Mouse (Mus musculus) layer of hippocampus, postnatal 25 days (tissue): Measurements from ENCODE around the gene Lca5l. TPM values are rescaled to one million over a fixed set of nuclear protein-coding genes. Genes with fewer than 3 reads are reported as not detected.
A peak's percentile ranks its signal among the peaks of the same experiment; 100 is the strongest.

Source experiments
- DNase-seq, 2 experiments: peaks; one replicate each; pipeline ENCODE4 v3.0.0; 2022; ENCODE audit warnings: mixed read lengths in 2 of 2, low spot score in 1 of 2; ENCODE audit errors: extremely low spot score in 1 of 2
- total RNA-seq, 2 experiments: library from RNA; stranded (reverse); gene quantifications; 2 replicates each; pipeline ENCODE4 v1.2.3; 2021

Lca5l gene
- 1 to 10 TPM; 1.5 to 2.3 TPM for total RNA-seq

GRCm38 (mm10) chr16:96191531-96192506 is at the start of gene Lca5l:
Gene Lca5l, minus strand, starts transcription at chr16:96192271.
- peak; percentile 96 to 99 for DNase-seq

- no peak for DNase-seq
Observed at GRCm38 (mm10) chr16:96235366-96235970, 43.4 kb upstream of the Lca5l start, which contains the start of gene B3galt5. Gene B3galt5, plus strand, starts transcription at chr16:96235801.

DNA sequence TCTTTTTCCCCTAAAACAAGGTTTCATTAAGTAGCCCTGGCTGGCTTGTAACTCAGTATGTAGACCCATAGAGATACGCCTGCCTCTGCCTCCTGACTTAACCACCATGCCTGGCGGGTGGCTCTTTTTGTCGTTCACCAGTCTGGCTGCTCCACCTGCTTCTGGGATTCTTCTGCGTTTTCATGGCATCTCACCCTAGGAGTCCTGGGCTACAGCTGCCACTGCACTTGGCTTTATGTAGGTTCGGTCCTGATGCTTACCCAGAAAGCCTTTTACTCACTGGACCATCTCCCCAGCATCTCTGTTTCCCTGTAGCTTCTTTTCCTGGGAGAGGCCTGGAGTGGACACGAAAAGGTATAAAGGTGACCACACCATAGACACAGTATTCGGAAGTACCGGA is 41.9 kb upstream of the Lca5l start:
- no peak for DNase-seq

DNA sequence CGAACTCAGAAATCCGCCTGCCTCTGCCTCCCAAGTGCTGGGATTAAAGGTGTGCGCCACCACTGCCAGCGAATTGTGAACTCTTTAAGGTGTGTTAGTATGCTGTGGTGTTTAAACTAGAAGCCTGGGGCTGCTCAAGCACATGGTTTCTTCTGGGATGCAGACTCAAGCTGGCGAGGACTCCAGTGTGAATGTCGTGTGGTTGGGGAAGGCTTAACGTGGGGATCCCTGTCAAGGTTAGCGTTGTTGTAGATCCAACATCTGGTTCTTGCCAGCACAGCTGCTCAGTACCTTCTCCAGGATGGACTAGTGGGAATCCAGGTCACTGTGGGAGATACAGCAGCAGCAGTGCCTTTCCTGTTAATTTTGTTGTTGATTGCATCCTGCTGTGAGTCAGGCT is 39.9 kb upstream of the Lca5l start:
- DNase-seq = no peak

DNA sequence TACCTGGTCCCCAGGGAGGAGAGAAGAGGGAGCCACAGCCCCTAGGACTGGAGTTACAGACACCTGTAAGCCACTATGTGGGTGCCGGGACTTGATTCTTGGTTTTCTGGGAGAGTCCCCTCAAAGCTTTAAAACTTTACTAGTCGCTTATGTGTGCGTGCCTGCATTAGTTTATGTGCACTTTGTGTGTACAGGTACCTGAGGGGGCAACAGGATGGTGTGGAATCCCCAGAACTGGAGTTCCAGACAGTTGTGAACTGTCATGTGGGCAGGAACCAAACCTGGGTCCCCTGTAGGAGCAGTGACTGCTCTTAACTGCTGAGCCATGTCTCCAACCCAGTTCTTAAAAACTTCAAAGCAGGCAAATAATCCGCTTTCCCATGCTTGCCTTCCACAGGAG is 39.2 kb upstream of the Lca5l start:
- no peak for DNase-seq

DNA sequence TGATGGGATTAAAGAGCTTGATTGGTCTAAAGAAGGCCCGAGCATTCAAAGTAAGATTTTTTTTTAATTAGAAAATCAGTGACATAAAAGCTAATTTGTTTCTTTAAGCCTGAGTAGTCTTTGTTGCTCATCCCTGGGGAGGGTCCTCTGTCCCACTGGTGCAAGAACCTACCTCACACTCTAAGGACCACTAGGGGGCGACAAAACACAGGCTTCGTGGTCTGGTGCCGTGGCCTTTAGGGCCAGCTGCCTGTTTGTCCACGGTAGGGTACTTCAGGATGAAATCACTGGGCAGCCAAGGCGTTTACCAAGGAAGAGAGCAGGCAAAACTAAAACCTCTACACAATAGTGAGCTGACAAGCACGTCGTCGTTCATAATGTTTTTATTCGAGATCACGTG is 38.3 kb upstream of the Lca5l start:
- DNase-seq = peak; percentile 53 to 78

DNA sequence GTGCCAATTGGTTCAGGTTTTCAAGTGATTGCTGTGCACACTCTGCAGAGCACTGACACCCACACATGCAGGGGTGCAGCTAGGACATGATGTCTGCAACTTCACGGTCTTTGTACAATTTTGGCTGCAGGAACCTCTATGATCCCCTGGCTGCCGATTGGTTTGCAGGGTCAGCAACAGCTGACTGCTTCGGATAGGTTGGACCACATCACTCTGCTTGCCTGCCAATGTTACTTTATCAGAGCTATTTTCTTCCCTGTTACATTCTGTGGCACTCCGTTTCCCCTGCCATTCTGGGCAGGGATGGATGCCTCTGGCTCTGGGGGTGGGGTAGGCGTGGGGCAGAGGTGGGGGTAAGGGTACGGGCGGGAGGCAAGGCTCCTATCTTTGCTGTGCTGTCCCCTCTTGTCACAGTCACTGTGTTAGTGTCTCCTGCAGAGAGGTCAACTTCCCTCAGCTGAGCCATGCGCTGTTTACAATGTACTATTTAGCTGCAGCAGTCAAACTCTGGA is 37.0 kb upstream of the Lca5l start:
- DNase-seq = peak in 1 of 2 experiments; percentile 16

DNA sequence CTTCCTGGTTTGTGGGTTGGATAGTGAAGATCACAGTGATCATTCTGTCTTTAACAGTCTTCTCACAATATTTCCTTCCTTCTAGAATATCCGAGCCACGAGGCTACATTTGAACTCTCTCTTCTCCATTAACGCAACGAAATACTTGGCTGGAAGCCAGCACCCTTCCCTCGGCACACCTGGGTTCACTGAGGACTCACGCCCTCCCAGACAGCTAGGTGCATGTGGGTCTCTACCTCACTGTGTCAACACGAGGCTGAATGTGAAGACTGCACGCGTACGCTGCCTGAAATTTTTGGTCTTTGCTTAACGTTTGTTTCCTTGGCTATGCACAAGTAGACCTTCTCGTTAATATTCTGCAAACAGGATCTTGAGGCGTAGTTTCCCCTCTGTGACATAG is 36.4 kb upstream of the Lca5l start:
- no peak for DNase-seq

DNA sequence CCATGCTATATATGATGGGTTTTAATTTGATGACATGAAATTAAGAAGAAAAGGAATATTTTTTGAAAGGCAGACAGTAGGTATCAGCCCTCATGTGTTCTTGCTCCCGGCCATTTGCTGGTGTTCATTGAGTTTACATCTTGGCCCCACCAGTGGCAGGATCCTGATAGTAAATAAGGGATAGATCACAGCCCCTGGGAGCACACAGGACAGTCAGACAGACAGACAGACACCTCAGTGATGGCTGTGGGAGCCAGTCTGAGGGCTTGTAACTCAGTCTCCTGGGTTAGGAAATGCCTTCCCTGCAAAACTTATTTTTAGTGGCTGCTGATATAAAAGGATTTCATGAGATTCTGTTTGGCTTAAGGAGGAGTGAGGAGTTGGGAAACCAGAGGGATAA is 30.4 kb upstream of the Lca5l start:
- no peak for DNase-seq

- DNase-seq = no peak
Observed at GRCm38 (mm10) chr16:96221959-96222358, 29.9 kb upstream of the Lca5l start.

DNA sequence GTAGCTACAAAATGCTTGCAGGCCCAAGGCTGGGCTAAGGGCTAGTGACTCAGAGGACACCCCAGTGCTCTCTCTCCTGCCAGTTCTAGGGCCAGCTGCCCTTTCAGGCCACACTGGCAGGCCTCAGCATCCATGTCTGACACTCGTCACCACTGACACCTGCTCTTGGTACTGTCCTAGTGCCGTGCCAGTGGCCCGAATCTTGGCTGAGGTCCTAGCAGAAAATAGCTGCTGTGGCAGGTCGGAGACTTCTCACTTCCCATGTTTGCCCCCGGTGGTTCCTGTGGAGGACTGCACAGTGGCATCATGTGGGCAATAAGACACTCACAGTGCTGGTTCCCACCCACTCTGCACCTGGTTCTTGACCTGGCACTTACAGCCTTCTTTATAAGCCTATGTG is 29.4 kb upstream of the Lca5l start:
- no peak for DNase-seq

DNA sequence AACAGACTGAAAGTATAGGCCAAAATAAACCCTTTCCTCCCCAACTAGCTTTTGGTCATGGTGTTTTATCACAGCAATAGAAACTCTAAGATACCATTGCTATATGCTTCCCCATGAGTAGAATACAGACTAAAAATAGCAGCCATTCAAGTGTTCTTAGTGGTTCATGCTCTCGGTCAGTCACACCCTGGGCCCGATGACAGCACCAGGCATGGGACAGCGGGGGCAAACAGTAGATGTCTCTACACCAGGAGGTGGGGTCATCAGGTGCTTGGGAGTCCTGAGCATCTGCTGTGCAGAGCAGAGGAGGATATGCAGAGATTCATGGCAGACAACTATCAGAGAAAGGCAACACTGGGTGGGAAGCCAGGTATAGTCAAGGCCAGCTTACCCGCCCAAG is 21.0 kb upstream of the Lca5l start:
- no peak for DNase-seq

- DNase-seq = no peak
Observed at GRCm38 (mm10) chr16:96210856-96211255, 18.8 kb upstream of the Lca5l start.

DNA sequence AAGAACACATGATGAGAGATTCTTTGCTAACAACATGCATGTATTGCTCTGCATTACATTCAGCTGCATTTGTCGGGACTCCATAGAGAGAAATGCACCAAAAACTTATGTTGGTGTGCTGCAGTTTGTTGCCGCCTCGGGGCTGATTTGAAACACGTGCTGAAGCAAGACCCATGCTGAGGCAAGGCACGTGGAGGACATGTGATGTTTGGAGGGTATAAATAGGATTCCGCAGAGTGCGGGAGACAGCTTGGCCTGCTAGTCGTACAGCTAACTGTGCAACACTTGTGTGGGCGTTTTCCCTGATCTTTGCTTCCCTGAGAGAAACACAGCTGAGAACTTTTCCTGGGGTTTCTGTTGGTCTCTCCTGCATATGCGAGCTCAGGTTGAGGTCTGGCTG is 17.7 kb upstream of the Lca5l start:
- no peak for DNase-seq

DNA sequence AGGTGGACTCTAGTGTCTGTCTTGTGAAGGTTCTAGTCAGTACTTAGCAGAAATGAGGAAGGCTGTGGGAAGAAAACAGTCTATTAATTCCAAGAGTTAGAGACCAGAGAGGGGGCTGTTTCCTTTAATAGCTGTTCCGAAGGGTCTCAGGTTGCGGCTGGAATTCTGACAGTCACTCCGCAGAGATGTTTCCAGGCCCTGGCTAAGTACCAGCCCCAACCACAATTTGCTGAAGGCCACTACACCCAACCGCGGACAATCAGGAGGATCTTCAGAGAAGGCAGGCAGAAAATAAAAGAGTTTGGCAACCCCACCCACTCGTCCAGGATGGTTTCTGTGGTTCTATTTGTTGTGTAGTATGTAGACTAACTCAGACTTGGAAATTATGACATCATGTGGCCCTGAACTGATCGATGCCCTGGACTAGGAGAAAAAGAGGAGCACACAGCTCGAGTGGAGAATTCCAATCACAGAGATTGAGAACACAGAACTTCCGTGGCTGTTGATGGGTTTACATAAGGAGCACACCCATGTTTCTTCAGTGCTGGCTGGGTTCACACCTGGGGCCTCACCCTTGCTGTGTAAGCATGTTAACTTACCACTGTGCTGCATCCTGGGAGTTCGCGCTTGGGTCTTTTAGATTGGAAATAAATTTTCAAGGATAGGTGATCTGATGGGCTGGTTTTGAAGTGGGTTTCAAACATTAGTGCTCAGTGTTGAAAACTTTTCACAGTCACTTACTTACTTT is 9.6 kb upstream of the Lca5l start:
- no peak for DNase-seq

- no peak for DNase-seq
Observed at GRCm38 (mm10) chr16:96200702-96201028, 8.6 kb upstream of the Lca5l start.

DNA sequence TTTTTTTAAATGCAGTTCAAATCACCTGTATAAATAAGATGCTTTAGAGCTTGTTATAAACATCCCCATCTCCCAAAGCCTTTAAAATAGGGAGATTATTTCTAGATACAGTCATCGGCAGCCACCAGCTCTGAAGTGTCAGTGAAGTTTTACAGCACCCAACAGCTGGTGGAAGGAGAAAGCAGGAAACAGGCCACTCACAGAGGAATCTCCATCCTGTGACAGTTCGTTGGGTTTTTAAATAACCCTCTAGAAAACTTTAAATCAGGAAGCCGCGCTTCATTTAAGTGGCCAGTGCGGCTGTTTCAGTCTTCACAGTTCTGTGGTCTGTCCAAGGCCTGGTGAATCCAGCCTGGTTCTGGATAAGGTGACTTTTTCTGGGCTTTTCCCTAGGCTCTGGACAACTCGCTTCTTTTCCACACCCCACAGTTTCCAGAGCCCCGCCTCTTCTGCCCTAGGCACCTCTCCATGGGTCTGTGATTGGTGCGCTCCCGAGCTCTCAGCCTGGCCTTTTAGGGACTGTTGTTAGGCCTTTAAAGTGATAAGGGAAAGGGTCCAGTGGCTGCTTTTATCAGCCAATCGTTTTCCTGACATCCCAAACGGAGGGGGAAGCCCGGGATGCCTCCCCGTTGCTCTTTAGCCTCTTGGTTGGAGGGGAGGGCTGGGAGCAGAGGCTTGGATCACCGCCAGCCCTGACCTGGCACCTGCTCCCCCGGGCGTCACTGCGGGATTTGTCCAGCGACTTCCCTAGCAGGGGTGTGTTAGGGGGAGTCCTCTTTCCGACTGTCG is 8.0 kb upstream of the Lca5l start, which contains the start of gene Sh3bgr:
TSS of gene Sh3bgr (plus strand) at position 538 of the 789 bp plus-strand sequence.
- peak in 1 of 2 experiments; percentile 7 for DNase-seq

- no peak for DNase-seq
Observed at GRCm38 (mm10) chr16:96187619-96188018, 4.5 kb downstream of the Lca5l start.

DNA sequence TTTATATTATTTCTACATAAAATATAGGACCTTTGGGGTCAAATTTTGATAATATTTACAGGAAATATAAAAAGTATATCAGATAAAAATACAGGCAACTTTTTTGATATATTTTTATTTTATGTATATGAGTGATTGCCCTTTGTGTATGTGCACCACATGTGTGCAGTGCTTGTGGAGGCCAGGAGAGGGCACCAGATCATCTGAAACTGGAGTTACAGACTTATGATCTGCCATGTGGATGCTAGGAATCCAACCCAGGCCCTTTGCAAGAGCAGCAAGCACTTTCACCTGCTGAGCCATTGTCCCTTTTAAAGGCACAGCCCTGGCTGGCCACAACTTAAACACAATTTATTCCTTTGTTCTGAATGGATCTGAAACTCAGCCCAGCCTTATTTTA is 12.9 kb downstream of the Lca5l start:
- no peak for DNase-seq

GRCm38 (mm10) chr16:96175399-96175798 is 16.7 kb downstream of the Lca5l start:
- no peak for DNase-seq
